Mouse (Mus musculus) small intestine, adult 2 months (tissue): Measurements from ENCODE around the gene Ube2e1. TPM values are rescaled to one million over a fixed set of nuclear protein-coding genes. Genes with fewer than 3 reads are reported as not detected.

ENCODE experiments used
- H3K27ac ChIP-seq: fragments of 200-500 bp; 2 replicates; pipeline ENCODE4 v1.5.1; 2012; ENCODE audit warnings: low read depth, low read length, control low read depth, inconsistent platforms; ENCODE audit not compliant: insufficient read depth
- H3K27me3 ChIP-seq: fragments of 200-500 bp; 2 replicates; pipeline ENCODE4 v1.6.1; 2012; ENCODE audit warnings: mild to moderate bottlenecking, moderate library complexity, low read length, inconsistent platforms; ENCODE audit not compliant: control insufficient read depth, insufficient read depth
- H3K36me3 ChIP-seq: fragments of 200-500 bp; 2 replicates; pipeline ENCODE4 v1.6.1; 2012; ENCODE audit warnings: mild to moderate bottlenecking, low read length, control low read depth, inconsistent platforms; ENCODE audit not compliant: control insufficient read depth, insufficient read depth
- H3K4me1 ChIP-seq: fragments of 200-500 bp; 2 replicates; pipeline ENCODE4 v1.6.1; 2012; ENCODE audit warnings: low read length, inconsistent platforms, mixed read lengths; ENCODE audit not compliant: control insufficient read depth, insufficient read depth, insufficient read length
- H3K4me3 ChIP-seq: fragments of 200-500 bp; 2 replicates; pipeline ENCODE4 v1.5.1; 2012; ENCODE audit warnings: low read depth, mild to moderate bottlenecking, control low read depth, inconsistent platforms, low read length, moderate library complexity
- CTCF ChIP-seq: fragments of 200-500 bp; IDR thresholded peaks from 2 replicates; pipeline ENCODE4 v1.5.1; 2012; ENCODE audit warnings: low read depth, mild to moderate bottlenecking, control low read depth, inconsistent platforms, low read length, moderate library complexity, mixed read lengths; ENCODE audit not compliant: insufficient replicate concordance, insufficient read length; ENCODE audit errors: extremely low read depth
- POLR2A ChIP-seq: fragments of 200-500 bp; IDR thresholded peaks from 2 replicates; pipeline ENCODE4 v1.6.1; 2012; ENCODE audit warnings: low read depth, mild to moderate bottlenecking, control low read depth, inconsistent platforms, low read length, moderate library complexity
- WGBS: fragments of 180-500 bp; shearing (Covaris S2); methylation state at CpG from one replicate; pipeline ENCODE4 v1.1.7; 2018; 5-methylcytosine and 5-hydroxymethylcytosine counted together
- polyA plus RNA-seq: library from polyadenylated mRNA; depleted of rRNA; stranded (reverse); fragments of >200 nt; gene quantifications from 2 replicates; pipeline ENCODE4 v1.2.3, GENCODE M21; 2012; rRNA removed

Gene Ube2e1
- polyA plus RNA-seq: 3.0 and 6.8 TPM in 2 replicates

GRCm38 (mm10) chr14:18331693-18332131 lies at the start of gene Ube2e1:
TSS of gene Ube2e1 (minus strand) at chr14:18331859.
- peak; percentile 78 for TF ChIP-seq POLR2A
- no peak for TF ChIP-seq CTCF
- peak within 1 kb of the TSS; percentile 87 for H3K4me3 ChIP-seq
- peaks cover 4% of the 10 kb centered on the region; the same call in 1 of the 2 replicates for H3K36me3 ChIP-seq
- H3K27ac ChIP-seq: no peak within 1 kb of the TSS
- no peaks in the 10 kb centered on the region for H3K27me3 ChIP-seq
- H3K4me1 ChIP-seq: peaks cover 10% of the 10 kb centered on the region
- under 1% methylated on average over 38 of the region's 39 CpGs for WGBS

GRCm38 (mm10) chr14:18379841-18380240 lies 48.2 kb upstream of the Ube2e1 start:
- 90% methylated on average over 5 of the region's 5 CpGs for WGBS
- TF ChIP-seq CTCF: no peak
- no peak for TF ChIP-seq POLR2A
- H3K4me3 ChIP-seq: no peak overlapping the region
- H3K36me3 ChIP-seq: no peaks in the 10 kb centered on the region
- H3K27me3 ChIP-seq: no peaks in the 10 kb centered on the region
- no peak overlapping the region for H3K27ac ChIP-seq
- H3K4me1 ChIP-seq: no peaks in the 10 kb centered on the region

- H3K27me3 ChIP-seq: no peaks in the 10 kb centered on the region
- H3K36me3 ChIP-seq: no peaks in the 10 kb centered on the region
- TF ChIP-seq CTCF (no peak), POLR2A (no peak)
- no peak overlapping the region for H3K27ac ChIP-seq
- H3K4me3 ChIP-seq: no peak overlapping the region
- WGBS: 68% methylated on average over 8 of the region's 8 CpGs
- no peaks in the 10 kb centered on the region for H3K4me1 ChIP-seq
Measured at GRCm38 (mm10) chr14:18377944-18378575, 46.4 kb upstream of the Ube2e1 start.

- WGBS: 39% methylated on average over 3 of the region's 3 CpGs
- Histone ChIP-seq H3K4me3 (no peak overlapping the region), H3K36me3 (no peaks in the 10 kb centered on the region), H3K27ac (no peak overlapping the region), H3K27me3 (no peaks in the 10 kb centered on the region), H3K4me1 (no peaks in the 10 kb centered on the region)
- TF ChIP-seq CTCF (no peak), POLR2A (no peak)
Measured at GRCm38 (mm10) chr14:18376206-18376605, 44.5 kb upstream of the Ube2e1 start.

GRCm38 (mm10) chr14:18373758-18374405 lies 42.2 kb upstream of the Ube2e1 start:
- Histone ChIP-seq H3K27ac (no peak overlapping the region), H3K4me1 (no peaks in the 10 kb centered on the region), H3K36me3 (no peaks in the 10 kb centered on the region), H3K27me3 (no peaks in the 10 kb centered on the region), H3K4me3 (no peak overlapping the region)
- no peak for TF ChIP-seq CTCF
- no peak for TF ChIP-seq POLR2A
- WGBS: 73% methylated on average over 6 of the region's 6 CpGs

- no peaks in the 10 kb centered on the region for H3K4me1 ChIP-seq
- H3K27ac ChIP-seq: no peak overlapping the region
- H3K27me3 ChIP-seq: no peaks in the 10 kb centered on the region
- H3K4me3 ChIP-seq: no peak overlapping the region
- H3K36me3 ChIP-seq: no peaks in the 10 kb centered on the region
- 86% methylated on average over 9 of the region's 9 CpGs for WGBS
- no peak for TF ChIP-seq POLR2A
- TF ChIP-seq CTCF: no peak
Measured at GRCm38 (mm10) chr14:18372761-18373610, 41.3 kb upstream of the Ube2e1 start.

GRCm38 (mm10) chr14:18369031-18369430 lies 37.4 kb upstream of the Ube2e1 start:
- Histone ChIP-seq H3K36me3 (no peaks in the 10 kb centered on the region), H3K27me3 (no peaks in the 10 kb centered on the region), H3K4me1 (no peaks in the 10 kb centered on the region), H3K4me3 (no peak overlapping the region), H3K27ac (no peak overlapping the region)
- TF ChIP-seq CTCF (no peak), POLR2A (no peak)
